Mouse (Mus musculus) E14TG2a.4 (cell line): ENCODE data around the gene Lsamp.
A peak's percentile ranks its signal among the peaks of the same experiment; 100 is the strongest.

Source experiments
- CTCF ChIP-seq: conservative IDR thresholded peaks from 2 replicates; pipeline ENCODE4 v1.5.1; 2014; ENCODE audit warnings: low read length
- POU5F1 ChIP-seq: IDR thresholded peaks from 2 replicates; pipeline ENCODE4 v1.6.1; 2014; ENCODE audit warnings: low read length, borderline replicate concordance

DNA sequence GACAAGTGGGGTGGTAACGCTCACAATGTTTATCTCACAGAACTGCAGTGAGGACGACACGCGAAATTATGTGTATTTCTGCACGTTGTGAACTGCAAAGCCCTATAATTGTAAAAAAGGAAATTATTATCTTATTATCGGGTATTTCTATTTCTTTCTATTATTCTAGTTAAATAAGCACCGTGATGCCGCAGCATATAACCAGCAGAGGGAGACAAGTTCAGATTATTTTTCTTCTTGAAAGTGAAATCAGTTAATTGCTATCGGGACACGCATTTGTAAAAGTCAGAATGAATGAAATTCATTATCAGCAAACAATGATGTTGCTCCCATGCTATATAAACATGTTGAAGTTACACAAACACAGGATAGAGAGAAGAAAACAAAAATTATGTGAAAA is 1540.1 kb downstream of the Lsamp start:
- TF ChIP-seq CTCF (peak; percentile 24), POU5F1 (no peak)
